Mouse (Mus musculus) E14TG2a.4 (cell line): Measurements from ENCODE around the gene Asrgl1.

Experiments used
- CTCF ChIP-seq: conservative IDR thresholded peaks from 2 replicates; pipeline ENCODE4 v1.5.1; 2014; ENCODE audit warnings: low read length
- NANOG ChIP-seq: IDR thresholded peaks from 2 replicates; pipeline ENCODE4 v1.6.1; 2014; ENCODE audit warnings: borderline replicate concordance, low read length, mixed read lengths

DNA sequence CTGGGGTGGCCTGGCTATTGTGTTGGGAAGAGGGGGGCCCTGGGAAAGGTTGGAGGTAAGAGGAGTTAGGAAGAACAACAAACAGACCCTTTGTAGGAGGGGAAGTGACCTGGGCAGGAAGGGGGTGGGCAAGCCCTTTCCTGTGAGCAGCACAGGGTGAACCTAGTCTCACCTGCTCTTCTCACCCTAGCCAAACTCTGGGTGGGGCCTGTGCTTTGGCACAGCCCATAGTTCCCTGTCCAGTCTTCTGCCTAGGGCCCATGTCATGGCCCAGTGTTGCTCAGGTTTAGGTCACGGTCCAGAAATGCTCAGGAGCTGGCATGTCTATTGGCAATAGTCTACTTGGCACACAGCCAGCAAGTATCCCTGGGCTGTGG, 28.1 kb downstream of the Asrgl1 start:
- TF ChIP-seq CTCF: no peak
- no peak for TF ChIP-seq NANOG
